Comparison of ENCODE assay signal across 8 mouse cellular contexts in the genomic region with DNA sequence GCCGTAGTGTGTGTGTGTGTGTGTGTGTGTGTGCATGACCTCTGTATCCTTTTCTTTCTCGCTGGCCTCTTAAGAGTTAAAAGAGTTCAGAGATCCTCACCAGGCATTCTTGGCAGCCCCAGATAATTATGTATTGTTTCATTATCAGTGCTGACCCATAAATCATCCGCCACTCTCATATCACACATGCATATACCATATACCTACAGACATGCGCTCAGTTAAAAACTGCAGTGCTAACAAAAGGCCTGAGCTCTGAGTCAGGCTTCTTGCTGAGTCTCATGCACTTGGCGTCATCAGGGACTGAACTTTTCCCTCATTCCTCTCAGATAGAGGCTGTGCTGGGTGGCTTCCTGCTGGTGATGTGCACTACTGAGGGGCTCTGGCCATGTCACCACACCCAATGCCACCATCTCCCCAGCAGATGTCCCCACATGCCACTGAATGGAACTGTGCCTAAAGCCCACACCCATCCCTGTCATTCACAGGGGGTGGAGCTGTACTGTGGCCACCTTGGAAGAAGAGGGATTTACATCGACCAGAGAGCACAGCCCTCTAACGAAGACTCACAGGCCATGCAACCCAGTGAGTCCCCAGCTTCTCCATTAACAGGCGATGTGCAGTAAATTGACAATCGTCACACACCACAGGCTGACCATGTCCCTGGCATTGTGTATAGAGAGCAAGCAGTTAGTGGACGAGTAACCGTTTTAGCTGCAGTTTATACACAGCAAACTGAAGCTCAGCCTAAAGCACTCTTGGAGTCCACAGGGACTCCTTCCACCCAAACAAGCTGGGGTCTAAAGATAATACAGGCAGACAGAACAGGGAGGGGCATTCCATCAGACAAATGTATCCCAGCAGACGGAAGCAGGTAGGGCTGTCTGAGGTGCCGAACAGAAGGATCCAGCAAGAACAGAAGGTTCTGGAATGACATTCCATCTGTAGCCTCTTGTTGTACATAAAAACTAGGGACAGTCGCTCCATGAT. TPM values are rescaled to one million over a fixed set of nuclear protein-coding genes. Genes with fewer than 3 reads are reported as not detected.
DNase-seq lines count a peak whose midpoint lies in the region; ATAC-seq and TF ChIP-seq lines count a peak whose summit lies in the region.
"Had no signal": no experiment of that assay in that cellular context is flagged by ENCODE, and none has a peak within 500 bp of the region (broad histone marks: within the 10 kb centered on the region; RNA-seq: fewer than 3 reads in every experiment).

No protein-coding gene starts in this region.

- H3K4me3 ChIP-seq in left cerebral cortex, adult 2 months: no peak overlapping the region
- H3K4me3 ChIP-seq: heart, embryonic 13.5 days had no signal

- ATAC-seq in erythroblast, adult 5-6 weeks (replicated peaks; ENCODE audit: low FRiP score, poor library complexity, severe bottlenecking): peak; percentile 46

- intact Hi-C loops in left cerebral cortex, adult 2 months (cut with DNase I): loop anchor here (5.0 kb wide), 1 partner anchor 155 kb away; a partner anchor contains a TSS

- no peak overlapping the region for H3K27ac ChIP-seq in left cerebral cortex, adult 2 months
- H3K27ac ChIP-seq: heart, embryonic 13.5 days had no signal

- peak; percentile 18 for TF ChIP-seq CTCF in left cerebral cortex, adult 2 months (IDR thresholded peaks at IDR 0.05)

- no peak for DNase-seq in left cerebral cortex, adult 2 months (ENCODE audit: extremely low spot score in 1 of 2, low spot score in 2 of 2)
- no peak for DNase-seq in left cerebral cortex, adult 8-10 months (ENCODE audit: low spot score in 2 of 2)
- DNase-seq in ZHBTc4 (ENCODE audit: low read depth, low spot score): peak; percentile 87
- DNase-seq in lung, postnatal 10 days: peak; percentile 73
- no peak for DNase-seq in frontal cortex, postnatal 10 days (ENCODE audit: low spot score in 2 of 2)
- DNase-seq in adrenal gland, adult 8-10 months: no peak

RNA-seq across cellular contexts. Expression of a gene that starts 4.9 kb away (rescaled TPM):
- 10 to 100 TPM; 13.9 to 15.6 TPM for total RNA-seq in left cerebral cortex, adult 2 months (2021)
- 10 to 100 TPM; 10.7 to 18.7 (median 13.2) TPM for total RNA-seq in left cerebral cortex, adult 8-10 months (2022)
- total RNA-seq in erythroblast, adult 5-6 weeks (2015; ENCODE audit: low replicate concordance): 1.2 and 4.4 TPM in 2 replicates
- 2.0 and 4.5 TPM in 2 replicates for total RNA-seq in erythroblast, adult 5-6 weeks (2017; ENCODE audit: low replicate concordance)
- total RNA-seq in adrenal gland, adult 8-10 months (2022): 10 to 100 TPM in 2 of 4 experiments, 1 to 10 TPM in 2; 7.4 to 27.5 (median 12.3) TPM

RNA-seq across cellular contexts. Expression of a gene that starts 11.9 kb away (rescaled TPM):
- 10 to 100 TPM; 21.8 to 22.4 TPM for total RNA-seq in left cerebral cortex, adult 2 months (2021)
- 10 to 100 TPM; 33.0 to 39.0 (median 35.4) TPM for total RNA-seq in left cerebral cortex, adult 8-10 months (2022)
- total RNA-seq in erythroblast, adult 5-6 weeks (2015; ENCODE audit: low replicate concordance): 54.8 and 68.4 TPM in 2 replicates
- total RNA-seq in erythroblast, adult 5-6 weeks (2017; ENCODE audit: low replicate concordance): 13.0 and 31.2 TPM in 2 replicates
- 10 to 100 TPM; 49.4 to 67.4 (median 55.3) TPM for total RNA-seq in adrenal gland, adult 8-10 months (2022)

RNA-seq across cellular contexts. Expression of a gene that starts 44.5 kb away (rescaled TPM):
- total RNA-seq in left cerebral cortex, adult 2 months (2021): 1 to 10 TPM; 1.8 to 2.2 TPM
- 1 to 10 TPM; 1.1 to 2.4 (median 1.5) TPM for total RNA-seq in left cerebral cortex, adult 8-10 months (2022)
- 0.42 TPM in 1 of 2 replicates, not detected in the other for total RNA-seq in erythroblast, adult 5-6 weeks (2015; ENCODE audit: low replicate concordance)
- not detected in 2 replicates for total RNA-seq in erythroblast, adult 5-6 weeks (2017; ENCODE audit: low replicate concordance)
- total RNA-seq in adrenal gland, adult 8-10 months (2022): 1 to 10 TPM; 1.3 to 3.4 (median 2.4) TPM

Comparison
In these comparisons a context has a peak if more than half of its experiments do, and no peak if none do; other contexts are left out.
1. DNase-seq: peak in ZHBTc4 (single experiment) and lung, postnatal 10 days (single experiment); none in left cerebral cortex, adult 2 months (0 of 2), left cerebral cortex, adult 8-10 months (0 of 2), frontal cortex, postnatal 10 days (0 of 2) and adrenal gland, adult 8-10 months (single experiment).